Mouse (Mus musculus): Measurements from ENCODE around the gene Lamb3.

DNA sequence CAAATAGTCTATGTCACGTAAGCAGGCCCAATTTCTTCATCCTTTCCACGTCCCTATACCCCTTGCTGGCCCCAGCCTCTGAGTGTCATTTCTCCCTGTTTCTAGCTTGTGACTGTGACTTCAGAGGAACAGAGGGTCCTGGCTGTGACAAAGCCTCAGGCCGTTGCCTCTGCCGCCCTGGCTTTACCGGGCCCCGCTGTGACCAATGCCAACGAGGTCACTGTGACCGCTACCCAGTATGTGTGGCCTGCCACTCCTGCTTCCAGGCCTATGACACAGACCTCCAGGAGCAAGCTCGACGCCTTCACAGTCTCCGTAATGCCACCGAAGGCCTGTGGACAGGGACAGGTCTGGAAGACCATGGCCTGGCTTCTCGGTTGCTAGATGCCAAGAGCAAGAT lies 124.5 kb downstream of the Lamb3 start:
- TF ChIP-seq POLR2A (IDR thresholded peaks at IDR 0.05; ENCODE audit: borderline replicate concordance, control insufficient read depth, low read depth, low read length) (no peak), CTCF (IDR thresholded peaks at IDR 0.05; ENCODE audit: control insufficient read depth, insufficient read depth, low read length) (no peak)
